Mouse (Mus musculus) neural tube, embryonic 12.5 days (tissue): ENCODE data around the gene Arhgef33. TPM values are rescaled to one million over a fixed set of nuclear protein-coding genes. Genes with fewer than 3 reads are reported as not detected.

Experiments used
- ATAC-seq: fragments of 200-750 bp; cut with Nextera tagmentation; 2 replicates; pipeline ENCODE4 v1.8.0; 2017; ENCODE audit warnings: low read depth, mild to moderate bottlenecking, moderate TSS enrichment, moderate library complexity; ENCODE audit not compliant: low FRiP score
- H3K27ac ChIP-seq: fragments of 300-500 bp; sonication (generic); 2 replicates; pipeline ENCODE4 v1.5.1; 2016
- H3K27me3 ChIP-seq: fragments of 300-500 bp; sonication (generic); replicated peaks from 2 replicates; pipeline ENCODE4 v1.6.1; 2016; ENCODE audit warnings: mild to moderate bottlenecking
- H3K36me3 ChIP-seq: fragments of 300-500 bp; sonication (generic); 2 replicates; pipeline ENCODE4 v1.6.1; 2016; ENCODE audit warnings: mild to moderate bottlenecking
- H3K4me1 ChIP-seq: fragments of 300-500 bp; sonication (generic); 2 replicates; pipeline ENCODE4 v1.6.1; 2016
- H3K4me2 ChIP-seq: fragments of 300-500 bp; sonication (generic); replicated peaks from 2 replicates; pipeline ENCODE4 v1.6.1; 2016; ENCODE audit warnings: mild to moderate bottlenecking
- H3K4me3 ChIP-seq: fragments of 300-500 bp; sonication (generic); 2 replicates; pipeline ENCODE4 v1.5.1; 2016
- H3K9ac ChIP-seq: fragments of 300-500 bp; sonication (generic); 2 replicates; pipeline ENCODE4 v1.6.1; 2016; ENCODE audit warnings: mild to moderate bottlenecking
- H3K9me3 ChIP-seq: fragments of 300-500 bp; sonication (generic); 2 replicates; pipeline ENCODE4 v1.6.1; 2016; ENCODE audit warnings: mild to moderate bottlenecking
- WGBS: fragments of 180-500 bp; shearing (Covaris S2); methylation state at CpG from one replicate; pipeline ENCODE4 v1.1.7; 2016; 5-methylcytosine and 5-hydroxymethylcytosine counted together
- polyA plus RNA-seq: library from polyadenylated mRNA; unstranded; fragments of >200 nt; fragmentation: Nextera tagmentation; extraction: Ambion mirVana; gene quantifications from 2 replicates; pipeline ENCODE4 v1.2.1, GENCODE M21; 2016

Arhgef33 gene
- polyA plus RNA-seq, 1 experiment from 2014 or later: 2.0 TPM

DNA sequence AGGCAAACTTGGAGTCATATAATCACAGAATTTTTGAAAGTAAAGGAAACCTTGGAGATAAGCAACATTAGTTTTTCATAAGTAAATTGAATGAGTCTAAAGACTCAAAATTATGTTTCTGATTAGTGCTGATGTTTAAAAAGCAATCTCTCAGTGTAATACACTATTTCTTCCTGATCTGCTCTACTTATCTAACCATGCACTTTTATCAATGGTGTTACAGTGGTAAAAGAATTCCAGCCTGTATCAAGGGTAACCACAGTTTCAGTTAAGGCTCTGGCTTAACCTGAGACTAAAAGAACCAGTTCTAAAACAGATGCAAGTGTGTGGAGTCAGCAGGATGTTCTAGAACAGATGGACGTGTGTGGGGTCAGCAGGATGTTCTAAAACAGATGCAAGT, 113.8 kb downstream of the Arhgef33 start:
- H3K4me3 ChIP-seq: no peak overlapping the region
- no peaks in the 10 kb centered on the region for H3K4me1 ChIP-seq
- no peaks in the 10 kb centered on the region for H3K9me3 ChIP-seq
- H3K27ac ChIP-seq: no peak overlapping the region
- ATAC-seq: no peak
- no peak overlapping the region for H3K9ac ChIP-seq
- H3K36me3 ChIP-seq: peaks cover 48% of the 10 kb centered on the region
- 90% methylated on average over 1 of the region's 1 CpGs for WGBS
- no peaks in the 10 kb centered on the region for H3K27me3 ChIP-seq
- no peak overlapping the region for H3K4me2 ChIP-seq

DNA sequence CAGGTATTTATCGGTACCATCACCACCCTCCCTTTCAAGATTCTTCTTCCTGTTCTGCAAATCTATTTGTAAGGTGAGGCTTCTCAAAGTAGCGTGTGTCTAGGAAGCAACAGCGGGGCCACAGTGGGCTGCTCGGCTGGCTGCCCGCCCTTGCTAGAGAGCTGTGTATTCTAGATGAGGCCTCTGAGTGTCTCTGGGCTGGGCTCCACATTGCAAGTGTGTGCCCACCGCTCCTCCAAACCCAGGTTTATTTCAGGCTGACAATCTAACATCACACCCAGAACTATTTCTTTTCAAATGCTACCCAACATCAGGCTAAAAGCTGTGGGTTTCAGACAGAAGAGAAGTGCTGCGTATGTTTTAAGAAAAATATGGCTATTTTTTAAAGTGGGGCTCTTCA, 119.0 kb downstream of the Arhgef33 start:
- Histone ChIP-seq H3K4me2 (no peak overlapping the region), H3K4me1 (no peaks in the 10 kb centered on the region), H3K9ac (no peak overlapping the region), H3K4me3 (no peak overlapping the region), H3K27me3 (no peaks in the 10 kb centered on the region), H3K27ac (no peak overlapping the region), H3K36me3 (peaks cover 18% of the 10 kb centered on the region), H3K9me3 (no peaks in the 10 kb centered on the region)
- 93% methylated on average over 7 of the region's 7 CpGs for WGBS
- no peak for ATAC-seq

DNA sequence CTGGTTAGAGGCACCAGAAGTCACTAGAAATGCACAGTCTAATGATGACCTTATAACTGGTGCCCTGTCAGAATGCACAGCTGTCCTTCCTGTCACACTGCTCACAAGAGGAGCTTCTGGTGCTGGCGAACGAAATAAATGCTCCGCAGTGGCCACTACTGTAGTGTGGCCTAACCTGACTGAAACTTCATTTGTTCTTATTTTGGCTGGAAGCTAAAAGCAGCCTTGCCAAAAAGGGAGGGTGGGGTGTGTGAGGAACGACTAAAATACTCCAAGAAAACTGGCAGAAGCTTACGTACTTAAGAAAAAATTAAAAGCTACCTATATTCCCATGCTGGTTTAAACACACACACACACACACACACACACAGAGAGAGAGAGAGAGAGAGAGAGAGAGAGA, 119.7 kb downstream of the Arhgef33 start:
- no peaks in the 10 kb centered on the region for H3K27me3 ChIP-seq
- no peak overlapping the region for H3K4me3 ChIP-seq
- no peaks in the 10 kb centered on the region for H3K4me1 ChIP-seq
- H3K9ac ChIP-seq: no peak overlapping the region
- no peaks in the 10 kb centered on the region for H3K9me3 ChIP-seq
- ATAC-seq: no peak
- WGBS: 86% methylated on average over 5 of the region's 5 CpGs
- H3K27ac ChIP-seq: no peak overlapping the region
- no peak overlapping the region for H3K4me2 ChIP-seq
- peaks cover 18% of the 10 kb centered on the region for H3K36me3 ChIP-seq

DNA sequence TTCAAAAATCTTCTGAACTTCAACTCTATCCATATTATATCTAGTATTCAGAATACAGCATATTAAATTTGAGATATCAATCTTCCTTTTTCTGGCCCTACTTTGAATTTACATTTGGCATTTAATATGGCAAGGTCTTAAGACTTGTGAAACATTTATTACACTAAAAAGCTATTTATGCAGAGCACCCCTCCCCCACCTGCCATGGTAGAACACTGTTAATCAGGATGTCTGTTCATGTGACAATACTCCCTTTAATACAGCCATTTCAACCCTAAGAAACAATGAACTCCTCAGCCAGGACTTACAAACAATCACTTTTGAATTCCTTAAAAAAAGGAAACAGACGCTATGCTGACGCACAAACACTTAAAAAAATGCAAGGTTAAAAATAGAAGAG, 120.8 kb downstream of the Arhgef33 start:
- H3K36me3 ChIP-seq: peaks cover 13% of the 10 kb centered on the region
- H3K27me3 ChIP-seq: no peaks in the 10 kb centered on the region
- no peaks in the 10 kb centered on the region for H3K4me1 ChIP-seq
- H3K27ac ChIP-seq: no peak overlapping the region
- H3K9ac ChIP-seq: no peak overlapping the region
- ATAC-seq: no peak
- H3K4me3 ChIP-seq: no peak overlapping the region
- no peak overlapping the region for H3K4me2 ChIP-seq
- no peaks in the 10 kb centered on the region for H3K9me3 ChIP-seq
- WGBS: 65% methylated on average over 2 of the region's 2 CpGs

DNA sequence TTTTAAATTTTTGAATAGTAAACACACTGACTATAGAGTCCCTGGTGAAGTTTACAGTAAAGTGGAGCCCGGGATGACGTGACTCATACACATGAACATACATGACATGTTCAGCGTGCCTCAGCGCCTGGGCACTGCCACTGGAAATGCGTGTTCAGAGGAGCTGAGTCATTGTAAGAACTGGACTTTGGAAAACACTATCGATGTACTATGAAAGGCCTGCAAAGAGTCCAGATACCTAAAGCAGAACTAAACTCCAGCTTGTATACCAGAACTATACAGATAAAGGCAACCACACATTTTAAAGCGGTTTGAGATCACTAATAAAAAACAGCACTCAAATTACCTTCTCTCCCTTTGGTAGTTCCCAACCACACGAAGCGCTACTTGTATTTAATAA, 124.8 kb downstream of the Arhgef33 start:
- Histone ChIP-seq H3K9ac (no peak overlapping the region), H3K27ac (no peak overlapping the region), H3K27me3 (no peaks in the 10 kb centered on the region), H3K36me3 (peaks cover 21% of the 10 kb centered on the region), H3K4me1 (no peaks in the 10 kb centered on the region), H3K9me3 (no peaks in the 10 kb centered on the region), H3K4me2 (no peak overlapping the region), H3K4me3 (no peak overlapping the region)
- ATAC-seq: no peak
- 95% methylated on average over 9 of the region's 9 CpGs for WGBS

DNA sequence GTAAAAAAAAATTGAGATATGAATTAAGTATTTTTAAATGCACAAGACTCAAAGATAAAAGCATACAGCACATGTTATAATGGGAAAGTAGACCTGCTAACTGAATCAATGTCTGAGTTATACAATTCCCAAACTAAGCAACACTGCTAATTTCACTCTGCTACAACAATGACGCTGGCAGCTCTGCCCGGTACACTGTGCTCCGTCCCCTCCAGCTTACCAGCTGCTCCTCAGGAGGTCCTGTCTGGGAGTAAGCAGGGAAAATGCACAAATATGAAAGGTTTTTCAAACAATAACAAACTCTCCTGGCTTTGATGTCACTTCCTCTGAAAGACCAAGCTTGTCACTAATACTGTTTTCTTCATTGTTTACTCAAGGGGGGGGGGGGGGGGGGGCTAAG, 127.2 kb downstream of the Arhgef33 start:
- Histone ChIP-seq H3K4me2 (no peak overlapping the region), H3K4me3 (no peak overlapping the region), H3K27me3 (no peaks in the 10 kb centered on the region), H3K9me3 (no peaks in the 10 kb centered on the region), H3K27ac (no peak overlapping the region), H3K9ac (no peak overlapping the region), H3K36me3 (peaks cover 32% of the 10 kb centered on the region), H3K4me1 (no peaks in the 10 kb centered on the region)
- 92% methylated on average over 3 of the region's 3 CpGs for WGBS
- ATAC-seq: no peak

DNA sequence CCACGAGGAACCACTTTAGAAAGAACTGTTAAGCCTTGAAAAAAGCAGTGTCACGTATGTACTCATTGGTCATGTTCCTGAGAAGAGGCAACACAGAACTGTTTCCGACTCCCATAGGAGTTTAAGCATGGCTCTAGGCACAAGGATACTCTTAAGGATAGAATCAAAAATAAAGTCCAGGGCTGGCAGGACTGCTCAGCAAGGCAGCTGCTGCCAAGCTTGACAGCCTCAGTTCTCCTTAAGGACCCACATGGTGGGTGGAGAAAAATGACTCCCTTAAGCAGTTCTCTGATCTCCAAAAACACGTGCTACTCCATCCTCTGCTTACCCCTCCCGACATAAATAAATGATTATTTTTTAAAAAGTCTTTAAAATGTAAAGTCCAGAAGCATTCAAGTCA, 128.5 kb downstream of the Arhgef33 start:
- 92% methylated on average over 5 of the region's 5 CpGs for WGBS
- Histone ChIP-seq H3K9me3 (no peaks in the 10 kb centered on the region), H3K4me1 (no peaks in the 10 kb centered on the region), H3K36me3 (peaks cover 30% of the 10 kb centered on the region), H3K27me3 (no peaks in the 10 kb centered on the region), H3K4me2 (no peak overlapping the region), H3K27ac (no peak overlapping the region), H3K4me3 (no peak overlapping the region), H3K9ac (no peak overlapping the region)
- no peak for ATAC-seq

DNA sequence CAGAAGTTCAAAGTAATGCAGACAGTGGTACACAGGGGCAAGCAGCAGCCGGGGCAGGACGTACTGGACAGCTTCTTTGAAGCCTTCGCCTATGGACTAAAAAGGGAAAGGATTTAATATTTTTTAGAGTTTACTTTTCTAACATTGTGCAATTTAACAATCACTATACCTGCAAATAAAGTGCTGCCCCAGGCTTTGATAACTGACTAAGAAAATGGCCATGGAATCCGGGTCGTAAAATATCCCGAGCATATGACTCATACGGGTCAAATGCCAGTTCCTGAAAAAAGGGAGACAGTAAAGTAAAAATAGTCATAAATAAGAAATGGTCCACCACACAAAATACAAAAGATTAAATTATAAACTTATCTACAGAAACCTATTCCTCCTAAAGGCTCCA, 138.2 kb downstream of the Arhgef33 start:
- Histone ChIP-seq H3K9me3 (no peaks in the 10 kb centered on the region), H3K4me3 (no peak overlapping the region), H3K27ac (no peak overlapping the region), H3K4me1 (no peaks in the 10 kb centered on the region), H3K9ac (no peak overlapping the region), H3K27me3 (no peaks in the 10 kb centered on the region), H3K4me2 (no peak overlapping the region), H3K36me3 (peaks cover 57% of the 10 kb centered on the region)
- 92% methylated on average over 7 of the region's 7 CpGs for whole genome bisulfite sequencing
- ATAC-seq: no peak

DNA sequence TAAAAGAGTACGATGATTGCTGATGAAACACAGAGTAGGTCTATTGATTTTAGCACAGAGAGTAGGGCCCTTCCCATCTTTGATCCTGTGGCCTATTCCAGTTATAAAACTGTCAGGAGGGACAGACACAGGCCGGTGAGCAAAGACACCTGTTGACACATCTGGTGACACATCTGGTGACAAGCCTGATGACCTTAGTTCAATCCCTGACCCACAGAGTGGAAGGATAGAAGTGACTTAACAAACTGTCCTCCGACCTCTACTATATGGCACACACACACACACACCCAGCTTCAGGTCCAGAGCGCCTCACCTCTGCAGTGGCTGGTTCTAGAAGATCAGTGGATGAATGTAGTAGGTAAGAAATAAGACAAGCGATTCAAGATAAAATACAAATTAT, 139.3 kb downstream of the Arhgef33 start:
- no peak overlapping the region for H3K27ac ChIP-seq
- H3K27me3 ChIP-seq: no peaks in the 10 kb centered on the region
- no peak overlapping the region for H3K4me2 ChIP-seq
- no peak for ATAC-seq
- 91% methylated on average over 5 of the region's 5 CpGs for whole genome bisulfite sequencing
- peaks cover 57% of the 10 kb centered on the region for H3K36me3 ChIP-seq
- H3K9me3 ChIP-seq: no peaks in the 10 kb centered on the region
- no peak overlapping the region for H3K9ac ChIP-seq
- no peak overlapping the region for H3K4me3 ChIP-seq
- no peaks in the 10 kb centered on the region for H3K4me1 ChIP-seq

Other genes with a start within 250 kb of the Arhgef33 start
- gene Hnrnpll, start 245.1 kb upstream of the Arhgef33 start, polyA plus RNA-seq: 120 and 128 TPM in 2 replicates
- 5.0 and 5.2 TPM in 2 replicates for gene Galm, start 179.9 kb upstream of the Arhgef33 start, polyA plus RNA-seq
- 600 and 615 TPM in 2 replicates for gene Srsf7, start 100.1 kb upstream of the Arhgef33 start, polyA plus RNA-seq
- gene Ttc39d, start 99.9 kb upstream of the Arhgef33 start, polyA plus RNA-seq: 0.26 TPM in 1 of 2 replicates, not detected in the other
- gene Gemin6, start 83.0 kb upstream of the Arhgef33 start, polyA plus RNA-seq: 26.0 and 27.2 TPM in 2 replicates
- 31.4 and 32.2 TPM in 2 replicates for gene Morn2, start 17.2 kb upstream of the Arhgef33 start, polyA plus RNA-seq
- 37.1 and 42.2 TPM in 2 replicates for gene Dhx57, start 16.9 kb upstream of the Arhgef33 start, polyA plus RNA-seq
- 1.2 and 1.4 TPM in 2 replicates for gene Gm10190, start 66.1 kb downstream of the Arhgef33 start, polyA plus RNA-seq
- gene Sos1, start 173.0 kb downstream of the Arhgef33 start, polyA plus RNA-seq: 7.8 and 8.5 TPM in 2 replicates